Mouse (Mus musculus) MEL (cell line): ENCODE measurements at regions not wholly inside any gene's neighbourhood (a gene's known extent, or its start where the extent isn't known, plus 50 kb on each side); places are given as distances from the start of the nearest gene placed in this dataset.

Experiments
- DNase-seq: peaks from one replicate; pipeline ENCODE4 v3.0.0; 2011; ENCODE audit warnings: low read depth, low spot score
- H3K27ac ChIP-seq: 2 replicates; pipeline ENCODE4 v1.5.1; 2012; ENCODE audit warnings: low read depth, mild to moderate bottlenecking, control low read depth, low read length, moderate library complexity; ENCODE audit not compliant: control insufficient read depth
- H3K27me3 ChIP-seq, 2 experiments: fragments of 150-350 bp in 1 of 2; sonication (generic) in 1 of 2; 2 replicates each; pipeline ENCODE4 v1.6.1; 2012; ENCODE audit warnings: low read length in 2 of 2, mild to moderate bottlenecking in 2 of 2, improper control_type of control experiment in 1 of 2, moderate library complexity in 1 of 2; ENCODE audit not compliant: insufficient read depth in 2 of 2, control insufficient read depth in 1 of 2
- H3K36me3 ChIP-seq, 2 experiments: 2 replicates each; pipeline ENCODE4 v1.6.1; 2012 to 2014; ENCODE audit warnings: low read length in 2 of 2, improper control_type of control experiment in 1 of 2, inconsistent platforms in 1 of 2, mild to moderate bottlenecking in 1 of 2; ENCODE audit not compliant: insufficient read depth in 2 of 2, control insufficient read depth in 1 of 2
- H3K4me1 ChIP-seq, 2 experiments: fragments of 150-350 bp in 1 of 2; sonication (generic) in 1 of 2; 2 replicates each; pipeline ENCODE4 v1.6.1; 2012; ENCODE audit warnings: low read length in 2 of 2, improper control_type of control experiment in 1 of 2, mild to moderate bottlenecking in 1 of 2; ENCODE audit not compliant: insufficient read depth in 2 of 2, control insufficient read depth in 1 of 2
- H3K4me3 ChIP-seq, 2 experiments: fragments of 150-350 bp in 1 of 2; sonication (generic) in 1 of 2; 2 replicates each; pipeline ENCODE4 v1.5.1; 2012; ENCODE audit warnings: low read depth in 2 of 2, low read length in 2 of 2, mild to moderate bottlenecking in 2 of 2, moderate library complexity in 2 of 2, control low read depth in 1 of 2, improper control_type of control experiment in 1 of 2; ENCODE audit not compliant: control insufficient read depth in 1 of 2, insufficient read depth in 1 of 2
- H3K79me2 ChIP-seq: 2 replicates; pipeline ENCODE4 v1.6.1; 2012; ENCODE audit warnings: mild to moderate bottlenecking, low read length, moderate library complexity; ENCODE audit not compliant: control insufficient read depth, poor library complexity, insufficient read depth
- H3K9ac ChIP-seq: 2 replicates; pipeline ENCODE4 v1.6.1; 2012; ENCODE audit warnings: low read depth, mild to moderate bottlenecking, control low read depth, low read length, moderate library complexity; ENCODE audit not compliant: control insufficient read depth, poor library complexity, severe bottlenecking
- H3K9me3 ChIP-seq: fragments of 150-350 bp; sonication (generic); replicated peaks from 2 replicates; pipeline ENCODE4 v1.6.1; 2012; ENCODE audit warnings: mild to moderate bottlenecking, low read length, improper control_type of control experiment, moderate library complexity; ENCODE audit not compliant: insufficient read depth
- BHLHE40 ChIP-seq: IDR thresholded peaks from 2 replicates; pipeline ENCODE4 v1.6.1; 2012; ENCODE audit warnings: low read depth, mild to moderate bottlenecking, inconsistent platforms, low read length, improper control_type of control experiment, borderline replicate concordance
- CHD1 ChIP-seq: IDR thresholded peaks from 2 replicates; pipeline ENCODE4 v1.6.1; 2012; ENCODE audit warnings: low read depth, mild to moderate bottlenecking, inconsistent platforms, low read length, improper control_type of control experiment
- CHD2 ChIP-seq: IDR thresholded peaks from 2 replicates; pipeline ENCODE4 v1.6.1; 2011; ENCODE audit warnings: low read length, improper control_type of control experiment
- E2F4 ChIP-seq: IDR thresholded peaks from 2 replicates; pipeline ENCODE4 v1.6.1; 2011; ENCODE audit warnings: low read depth, low read length, improper control_type of control experiment, borderline replicate concordance
- ELF1 ChIP-seq: IDR thresholded peaks from 2 replicates; pipeline ENCODE4 v1.6.1; 2014; ENCODE audit warnings: low read depth, mild to moderate bottlenecking, inconsistent platforms, low read length, improper control_type of control experiment, moderate library complexity
- ETS1 ChIP-seq: IDR thresholded peaks from 2 replicates; pipeline ENCODE4 v1.6.1; 2012; ENCODE audit warnings: low read depth, mild to moderate bottlenecking, inconsistent platforms, low read length, improper control_type of control experiment, moderate library complexity
- HCFC1 ChIP-seq: IDR thresholded peaks from 2 replicates; pipeline ENCODE4 v1.6.1; 2012; ENCODE audit warnings: low read depth, mild to moderate bottlenecking, inconsistent platforms, low read length, improper control_type of control experiment, moderate library complexity
- JUND ChIP-seq: IDR thresholded peaks from 2 replicates; pipeline ENCODE4 v1.6.1; 2011; ENCODE audit warnings: low read depth, mild to moderate bottlenecking, improper control_type of control experiment, low read length
- MAFK ChIP-seq: IDR thresholded peaks from 2 replicates; pipeline ENCODE4 v1.6.1; 2011; ENCODE audit warnings: low read depth, mild to moderate bottlenecking, low read length, improper control_type of control experiment, borderline replicate concordance
- MAX ChIP-seq: IDR thresholded peaks from 2 replicates; pipeline ENCODE4 v1.6.1; 2011; ENCODE audit warnings: low read length, improper control_type of control experiment
- MAZ ChIP-seq: IDR thresholded peaks from 2 replicates; pipeline ENCODE4 v1.6.1; 2012; ENCODE audit warnings: low read depth, mild to moderate bottlenecking, inconsistent platforms, low read length, improper control_type of control experiment
- MEF2A ChIP-seq: IDR thresholded peaks from 2 replicates; pipeline ENCODE4 v1.6.1; 2014; ENCODE audit warnings: low read depth, mild to moderate bottlenecking, inconsistent platforms, low read length, improper control_type of control experiment; ENCODE audit not compliant: poor library complexity, insufficient replicate concordance, severe bottlenecking; ENCODE audit errors: extremely low read depth
- MXI1 ChIP-seq: IDR thresholded peaks from 2 replicates; pipeline ENCODE4 v1.6.1; 2011; ENCODE audit warnings: mild to moderate bottlenecking, low read depth, low read length, improper control_type of control experiment
- MYC ChIP-seq: IDR thresholded peaks from 2 replicates; pipeline ENCODE4 v1.6.1; 2011; ENCODE audit warnings: low read depth, mild to moderate bottlenecking, low read length, improper control_type of control experiment, moderate library complexity
- POLR2AphosphoS2 ChIP-seq: IDR thresholded peaks from 2 replicates; pipeline ENCODE4 v1.6.1; 2011; ENCODE audit warnings: low read length, improper control_type of control experiment
- RAD21 ChIP-seq: IDR thresholded peaks from 2 replicates; pipeline ENCODE4 v1.6.1; 2011; ENCODE audit warnings: mild to moderate bottlenecking, low read depth, low read length, improper control_type of control experiment
- RCOR1 ChIP-seq: IDR thresholded peaks from 2 replicates; pipeline ENCODE4 v1.6.1; 2012; ENCODE audit warnings: low read depth, mild to moderate bottlenecking, inconsistent platforms, low read length, improper control_type of control experiment
- SIN3A ChIP-seq: IDR thresholded peaks from 2 replicates; pipeline ENCODE4 v1.6.1; 2012; ENCODE audit warnings: low read length, improper control_type of control experiment, inconsistent platforms
- SMC3 ChIP-seq: IDR thresholded peaks from 2 replicates; pipeline ENCODE4 v1.6.1; 2011; ENCODE audit warnings: low read depth, low read length, improper control_type of control experiment
- TAL1 ChIP-seq: IDR thresholded peaks from 2 replicates; pipeline ENCODE4 v1.6.1; 2012; ENCODE audit warnings: mild to moderate bottlenecking, inconsistent platforms, low read length, moderate library complexity, mixed read lengths
- TCF12 ChIP-seq: IDR thresholded peaks from 2 replicates; pipeline ENCODE4 v1.6.1; 2014; ENCODE audit warnings: low read depth, mild to moderate bottlenecking, inconsistent platforms, low read length, improper control_type of control experiment, moderate library complexity
- ZNF384 ChIP-seq: IDR thresholded peaks from 2 replicates; pipeline ENCODE4 v1.6.1; 2012; ENCODE audit warnings: low read depth, mild to moderate bottlenecking, inconsistent platforms, low read length, improper control_type of control experiment

DNA sequence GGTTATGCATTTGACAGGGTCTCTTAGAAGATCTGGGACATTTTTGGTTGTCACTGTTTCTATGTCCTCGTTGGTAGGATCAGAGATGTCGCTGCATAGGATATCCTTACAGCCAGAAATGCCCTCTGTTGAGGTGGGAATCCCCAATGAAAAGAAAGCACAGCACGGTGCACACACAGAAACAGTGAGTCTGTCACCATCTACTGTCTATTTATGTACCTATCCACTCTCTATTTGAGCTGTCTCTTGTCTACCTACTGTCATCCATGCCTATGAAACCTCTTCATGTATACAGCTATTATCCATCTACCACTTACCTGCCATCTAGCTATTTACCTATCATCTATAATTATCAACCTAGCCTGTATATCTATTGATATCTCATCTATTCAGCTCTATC, 53.6 kb upstream of the Kcnj15 start:
- no peak for DNase-seq
- no peaks in the 10 kb centered on the region for H3K27me3 ChIP-seq
- no peaks in the 10 kb centered on the region for H3K36me3 ChIP-seq
- no peaks in the 10 kb centered on the region for H3K9me3 ChIP-seq
- no peaks in the 10 kb centered on the region for H3K4me1 ChIP-seq
- no peak overlapping the region for H3K4me3 ChIP-seq
- no peaks in the 10 kb centered on the region for H3K79me2 ChIP-seq
- TF ChIP-seq POLR2AphosphoS2 (no peak), MYC (no peak), RAD21 (no peak), RCOR1 (no peak), BHLHE40 (no peak), TAL1 (no peak), SIN3A (no peak), CHD1 (no peak), E2F4 (no peak), MAFK (no peak), SMC3 (no peak), TCF12 (no peak), MAX (no peak), CHD2 (no peak), JUND (no peak), HCFC1 (no peak)
- no peak overlapping the region for H3K9ac ChIP-seq
- no peak overlapping the region for H3K27ac ChIP-seq

DNA sequence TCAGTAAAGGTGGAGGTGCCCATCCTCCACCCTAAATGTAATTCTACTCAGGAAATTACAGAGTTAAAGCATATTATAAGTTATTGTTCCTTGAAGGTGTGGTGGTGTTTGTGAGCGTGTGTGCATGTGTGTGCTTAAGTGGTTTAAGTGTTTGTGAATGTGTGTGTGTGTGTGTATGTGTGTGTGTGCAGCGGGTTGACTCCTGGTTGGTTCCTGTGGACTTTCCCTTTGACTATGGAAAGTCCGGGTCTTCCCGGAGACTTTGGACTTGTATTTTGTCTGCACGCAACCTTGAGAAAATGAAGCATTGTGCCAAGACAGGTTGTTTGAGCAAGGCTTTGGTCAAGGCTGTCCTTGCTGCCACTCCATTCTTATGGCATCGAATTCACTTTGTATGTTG, 52.9 kb upstream of the Kcnj15 start:
- no peak for DNase-seq
- Histone ChIP-seq H3K79me2 (no peaks in the 10 kb centered on the region), H3K9me3 (no peaks in the 10 kb centered on the region), H3K27me3 (no peaks in the 10 kb centered on the region), H3K9ac (no peak overlapping the region), H3K4me3 (no peak overlapping the region), H3K36me3 (no peaks in the 10 kb centered on the region), H3K4me1 (no peaks in the 10 kb centered on the region), H3K27ac (no peak overlapping the region)
- TF ChIP-seq ETS1 (no peak), CHD2 (no peak), ZNF384 (no peak), CHD1 (no peak), RAD21 (no peak), ELF1 (no peak), MXI1 (no peak), MEF2A (no peak), MAZ (no peak), JUND (no peak)
